Mouse (Mus musculus) heart, adult 2 months (tissue): ENCODE results near the gene Slc27a4.

Experiments used
- CTCF ChIP-seq: fragments of 200-600 bp; IDR thresholded peaks from 2 replicates; pipeline ENCODE4 v1.8.1; 2022; ENCODE audit warnings: antibody characterized with exemption, mild to moderate bottlenecking, moderate library complexity
- POLR2A ChIP-seq: fragments of 200-500 bp; IDR thresholded peaks from 2 replicates; pipeline ENCODE4 v1.6.1; 2011; ENCODE audit warnings: mild to moderate bottlenecking, low read depth, low read length, control low read depth; ENCODE audit not compliant: insufficient read depth

DNA sequence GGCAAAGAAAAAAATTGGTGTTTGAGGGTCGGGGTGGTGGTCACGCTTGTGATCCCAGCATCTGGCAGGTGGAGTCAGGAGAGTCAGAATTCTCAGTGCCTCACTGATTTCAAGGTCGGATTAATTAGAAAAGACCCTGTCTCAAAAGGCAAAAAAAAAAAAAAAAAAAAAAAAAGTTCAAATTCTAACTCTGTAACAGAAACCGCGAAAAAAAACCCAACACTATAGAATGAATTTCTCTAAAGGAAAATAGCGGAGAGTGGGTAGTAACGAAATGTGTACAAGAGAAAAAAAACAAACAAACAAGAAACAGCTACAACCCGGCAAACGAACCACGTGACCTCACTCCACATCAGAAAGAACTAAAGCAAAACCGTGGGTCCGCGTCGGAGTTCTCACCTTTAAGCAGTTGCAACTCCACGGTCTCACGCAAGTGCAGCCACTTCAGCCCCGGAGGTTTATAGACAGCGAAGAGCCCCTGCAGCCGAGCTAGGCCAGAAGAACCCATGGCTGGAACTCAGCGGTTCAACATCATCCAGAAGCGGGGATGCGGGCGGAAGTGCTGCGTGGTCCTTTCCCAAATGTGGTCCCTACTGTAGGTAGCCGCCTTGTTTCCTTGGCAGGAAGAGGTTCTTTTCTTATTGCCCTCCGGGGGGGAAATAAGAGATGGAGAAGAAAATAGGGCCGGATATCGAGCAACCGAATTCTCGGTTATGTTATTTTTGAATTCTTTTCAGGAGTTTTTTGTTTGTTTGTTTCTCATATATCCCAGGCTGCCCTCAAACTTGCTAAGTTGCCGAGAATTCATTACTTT lies 15.1 kb upstream of the Slc27a4 start, which contains the start of gene Coq4:
- peak; percentile 83 for TF ChIP-seq POLR2A
- TF ChIP-seq CTCF: no peak
